Mouse (Mus musculus): Measurements from ENCODE around the gene Atg10. TPM values are rescaled to one million over a fixed set of nuclear protein-coding genes. Genes with fewer than 3 reads are reported as not detected.

Gene Atg10
- polyA plus RNA-seq, 1 experiment from 2014 or later: 13.9 TPM

DNA sequence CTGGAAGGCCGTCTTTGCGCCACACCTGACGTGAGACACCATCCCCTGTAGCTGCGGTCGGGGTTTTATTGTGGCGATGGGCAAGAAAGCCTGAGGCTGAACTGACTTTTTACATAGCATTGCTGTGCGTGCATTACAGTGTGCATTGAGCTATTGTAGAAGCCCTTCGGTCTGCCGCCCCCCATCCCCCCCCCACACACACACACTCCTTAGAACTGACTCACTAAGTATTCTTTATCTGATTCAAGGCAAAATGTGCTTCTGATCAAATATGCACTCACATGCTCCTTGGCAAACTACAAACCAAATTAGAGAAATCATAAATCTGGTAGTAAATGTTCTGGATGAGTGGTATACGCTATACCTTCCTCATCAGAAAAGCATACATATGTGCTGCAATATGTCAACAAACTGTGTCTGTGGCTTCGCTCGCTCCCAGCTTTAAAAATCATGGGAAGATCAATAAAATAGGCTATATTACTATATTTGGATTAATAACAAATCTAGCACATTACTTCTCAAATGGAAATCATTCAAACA is 137.3 kb downstream of the Atg10 start:
- ATAC-seq: no peak
- Histone ChIP-seq H3K27me3 (replicated peaks; ENCODE audit: control insufficient read depth, insufficient read depth, low read length) (no peaks in the 10 kb centered on the region), H3K4me2 (ENCODE audit: low read length) (no peak overlapping the region), H3K27ac (ENCODE audit: low read depth, low read length) (no peak overlapping the region), H3K4me1 (ENCODE audit: control insufficient read depth, insufficient read depth, low read depth, low read length) (no peaks in the 10 kb centered on the region), H3K4me3 (ENCODE audit: low read length) (no peak overlapping the region), H3K36me3 (ENCODE audit: control insufficient read depth, insufficient read depth, low read length) (no peaks in the 10 kb centered on the region), H3K9me3 (ENCODE audit: control insufficient read depth, low read length) (no peaks in the 10 kb centered on the region), H3K9ac (ENCODE audit: low read depth, low read length) (no peak overlapping the region)
- 93% methylated on average over 12 of the region's 12 CpGs for WGBS

DNA sequence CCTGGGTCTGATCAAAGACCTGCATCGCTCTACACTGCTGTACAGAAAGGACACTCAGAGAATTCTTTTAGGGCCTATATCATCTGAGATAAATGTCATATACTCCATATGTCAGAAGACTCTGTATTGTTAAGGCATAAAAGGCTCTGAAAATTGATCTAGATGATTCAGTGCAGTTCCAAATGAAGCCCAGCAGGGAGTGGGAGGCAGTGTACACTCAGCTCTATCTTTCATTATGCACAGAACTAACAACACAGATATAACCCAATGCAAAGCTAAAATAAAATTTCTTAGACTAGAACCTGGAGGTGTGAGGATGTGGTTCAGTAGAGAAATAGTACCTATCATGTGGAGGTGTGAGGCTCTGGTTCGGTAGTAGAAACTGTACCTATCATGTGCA is 151.4 kb downstream of the Atg10 start:
- Histone ChIP-seq H3K4me2 (ENCODE audit: low read length) (no peak overlapping the region), H3K9ac (ENCODE audit: low read depth, low read length) (no peak overlapping the region), H3K4me3 (ENCODE audit: low read length) (no peak overlapping the region), H3K9me3 (ENCODE audit: control insufficient read depth, low read length) (no peaks in the 10 kb centered on the region; the same call in 1 of the 2 replicates), H3K27ac (ENCODE audit: low read depth, low read length) (no peak overlapping the region), H3K4me1 (ENCODE audit: control insufficient read depth, insufficient read depth, low read depth, low read length) (no peaks in the 10 kb centered on the region), H3K27me3 (replicated peaks; ENCODE audit: control insufficient read depth, insufficient read depth, low read length) (no peaks in the 10 kb centered on the region), H3K36me3 (ENCODE audit: control insufficient read depth, insufficient read depth, low read length) (no peaks in the 10 kb centered on the region)
- 97% methylated on average over 2 of the region's 2 CpGs for WGBS
- ATAC-seq: no peak

DNA sequence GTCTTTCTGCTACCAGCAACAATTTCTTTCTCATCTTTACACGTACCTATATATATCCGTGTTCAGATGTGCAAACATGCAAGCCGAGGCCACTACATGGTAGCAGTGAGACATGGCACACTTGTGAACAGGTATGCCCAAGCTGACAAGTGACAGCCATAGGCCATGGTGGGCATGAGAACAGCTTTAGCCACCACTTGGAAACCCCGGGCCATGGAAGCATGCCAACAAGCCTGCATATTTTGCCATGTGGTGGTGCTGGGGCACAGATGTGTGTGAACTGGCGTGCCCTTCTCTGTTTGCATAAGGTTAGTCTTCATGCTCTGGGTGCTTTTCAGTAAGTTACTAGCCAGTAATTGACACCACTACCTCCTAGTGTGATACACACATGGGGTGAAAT is 162.9 kb downstream of the Atg10 start:
- Histone ChIP-seq H3K27me3 (replicated peaks; ENCODE audit: control insufficient read depth, insufficient read depth, low read length) (no peaks in the 10 kb centered on the region), H3K27ac (ENCODE audit: low read depth, low read length) (no peak overlapping the region), H3K4me3 (ENCODE audit: low read length) (no peak overlapping the region), H3K4me2 (ENCODE audit: low read length) (no peak overlapping the region), H3K4me1 (ENCODE audit: control insufficient read depth, insufficient read depth, low read depth, low read length) (no peaks in the 10 kb centered on the region), H3K36me3 (ENCODE audit: control insufficient read depth, insufficient read depth, low read length) (no peaks in the 10 kb centered on the region), H3K9ac (ENCODE audit: low read depth, low read length) (no peak overlapping the region), H3K9me3 (ENCODE audit: control insufficient read depth, low read length) (no peaks in the 10 kb centered on the region)
- 80% methylated on average over 5 of the region's 5 CpGs for WGBS
- ATAC-seq: no peak

DNA sequence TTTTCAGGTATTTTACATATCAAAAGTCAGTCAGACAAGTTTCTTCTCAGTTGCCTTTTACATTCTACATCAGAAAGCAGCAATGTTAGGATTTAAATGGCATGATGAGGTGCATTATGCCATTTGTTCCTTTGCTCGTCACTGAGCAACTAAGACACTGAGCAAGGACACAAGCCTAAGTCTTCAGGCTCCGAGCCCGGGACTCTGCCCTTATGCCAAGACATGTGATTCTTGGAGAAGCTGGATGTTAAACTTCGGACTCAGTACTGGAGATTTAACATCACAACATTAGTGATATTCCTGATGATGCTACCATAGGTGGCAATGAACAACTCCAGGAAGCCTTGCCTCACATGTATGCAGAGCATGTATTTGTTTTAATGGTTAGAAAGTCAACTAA is 175.6 kb downstream of the Atg10 start:
- no peak overlapping the region for H3K27ac ChIP-seq (ENCODE audit: low read depth, low read length)
- 0 out of 2 replicates have a peak, but pooled peaks cover 3% of the 10 kb centered on the region for H3K9me3 ChIP-seq (ENCODE audit: control insufficient read depth, low read length)
- H3K36me3 ChIP-seq (ENCODE audit: control insufficient read depth, insufficient read depth, low read length): no peaks in the 10 kb centered on the region
- H3K27me3 ChIP-seq (replicated peaks; ENCODE audit: control insufficient read depth, insufficient read depth, low read length): no peaks in the 10 kb centered on the region
- no peak overlapping the region for H3K4me2 ChIP-seq (ENCODE audit: low read length)
- no peaks in the 10 kb centered on the region for H3K4me1 ChIP-seq (ENCODE audit: control insufficient read depth, insufficient read depth, low read depth, low read length)
- no peak overlapping the region for H3K4me3 ChIP-seq (ENCODE audit: low read length)
- no peak for ATAC-seq
- 96% methylated on average over 4 of the region's 4 CpGs for WGBS
- no peak overlapping the region for H3K9ac ChIP-seq (ENCODE audit: low read depth, low read length)

DNA sequence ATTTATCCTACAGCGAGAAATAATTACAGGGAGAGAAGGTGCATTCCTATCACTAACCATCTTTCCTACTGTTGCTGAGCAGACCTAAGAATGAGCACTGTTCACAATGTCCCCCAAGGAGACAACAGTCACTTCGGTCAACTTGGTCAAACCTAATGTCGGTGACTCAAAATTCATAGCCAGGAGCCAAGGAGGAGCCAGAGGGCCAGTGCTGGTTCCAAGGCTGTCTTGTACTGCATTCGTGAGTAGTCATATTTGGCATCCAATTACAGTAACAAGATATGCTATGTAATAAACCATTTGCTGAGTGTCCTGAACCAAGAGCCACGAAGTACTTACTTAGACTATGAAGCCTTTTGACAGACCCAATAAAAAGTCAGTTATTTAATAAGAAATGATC is 176.9 kb downstream of the Atg10 start:
- 90% methylated on average over 5 of the region's 5 CpGs for WGBS
- H3K36me3 ChIP-seq (ENCODE audit: control insufficient read depth, insufficient read depth, low read length): no peaks in the 10 kb centered on the region
- H3K9me3 ChIP-seq (ENCODE audit: control insufficient read depth, low read length): 0 out of 2 replicates have a peak, but pooled peaks cover 3% of the 10 kb centered on the region
- no peak overlapping the region for H3K4me2 ChIP-seq (ENCODE audit: low read length)
- H3K9ac ChIP-seq (ENCODE audit: low read depth, low read length): no peak overlapping the region
- H3K27me3 ChIP-seq (replicated peaks; ENCODE audit: control insufficient read depth, insufficient read depth, low read length): no peaks in the 10 kb centered on the region
- ATAC-seq: no peak
- no peak overlapping the region for H3K27ac ChIP-seq (ENCODE audit: low read depth, low read length)
- H3K4me1 ChIP-seq (ENCODE audit: control insufficient read depth, insufficient read depth, low read depth, low read length): no peaks in the 10 kb centered on the region
- H3K4me3 ChIP-seq (ENCODE audit: low read length): no peak overlapping the region

DNA sequence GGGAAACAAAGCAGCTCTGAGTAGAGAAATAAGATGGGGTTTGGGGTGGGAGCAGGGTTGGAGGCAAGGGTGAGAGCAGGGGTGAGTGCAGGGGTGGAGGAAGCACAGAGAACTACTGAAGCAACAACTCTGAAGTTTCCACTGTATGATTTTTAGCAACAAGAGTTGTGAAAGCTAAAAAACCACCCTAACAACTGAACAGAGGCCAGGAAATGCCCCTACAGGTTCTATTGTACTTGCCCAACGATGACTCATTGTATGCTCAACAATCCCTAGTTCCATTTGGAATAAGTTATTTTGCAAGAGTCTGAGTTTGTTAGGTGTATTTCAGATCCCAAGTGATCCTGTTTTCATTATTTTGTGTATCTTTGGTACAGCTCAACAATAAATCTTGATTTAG is 182.5 kb downstream of the Atg10 start:
- no peak overlapping the region for H3K27ac ChIP-seq (ENCODE audit: low read depth, low read length)
- no peak overlapping the region for H3K4me3 ChIP-seq (ENCODE audit: low read length)
- no peak overlapping the region for H3K9ac ChIP-seq (ENCODE audit: low read depth, low read length)
- peaks cover 4% of the 10 kb centered on the region; the same call in 1 of the 2 replicates for H3K4me1 ChIP-seq (ENCODE audit: control insufficient read depth, insufficient read depth, low read depth, low read length)
- H3K36me3 ChIP-seq (ENCODE audit: control insufficient read depth, insufficient read depth, low read length): no peaks in the 10 kb centered on the region
- no peak overlapping the region for H3K4me2 ChIP-seq (ENCODE audit: low read length)
- H3K9me3 ChIP-seq (ENCODE audit: control insufficient read depth, low read length): no peaks in the 10 kb centered on the region
- ATAC-seq: no peak
- no peaks in the 10 kb centered on the region for H3K27me3 ChIP-seq (replicated peaks; ENCODE audit: control insufficient read depth, insufficient read depth, low read length)
- WGBS: 100% methylated on average over 1 of the region's 1 CpGs

DNA sequence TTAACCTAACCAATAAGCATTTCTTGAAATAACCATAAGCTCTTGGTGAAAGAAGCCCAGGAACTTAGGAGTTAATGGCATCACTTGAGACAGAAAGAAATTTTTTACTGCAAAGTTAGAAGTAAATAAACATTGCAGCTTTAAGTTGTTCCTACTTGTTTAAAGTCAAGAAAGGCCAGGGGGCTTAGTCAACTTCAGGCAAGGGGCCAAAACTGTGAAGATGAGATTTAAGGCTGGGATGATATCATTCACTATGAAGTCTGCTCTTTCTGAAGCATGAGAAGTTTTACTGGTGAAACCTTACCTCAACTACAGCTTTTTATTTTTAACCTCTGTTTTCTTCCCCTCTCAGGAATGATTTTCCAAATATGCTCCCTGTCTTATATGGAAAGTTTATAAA is 183.3 kb downstream of the Atg10 start:
- no peaks in the 10 kb centered on the region for H3K36me3 ChIP-seq (ENCODE audit: control insufficient read depth, insufficient read depth, low read length)
- no peaks in the 10 kb centered on the region for H3K9me3 ChIP-seq (ENCODE audit: control insufficient read depth, low read length)
- peaks cover 4% of the 10 kb centered on the region; the same call in 1 of the 2 replicates for H3K4me1 ChIP-seq (ENCODE audit: control insufficient read depth, insufficient read depth, low read depth, low read length)
- H3K4me2 ChIP-seq (ENCODE audit: low read length): no peak overlapping the region
- no peak overlapping the region for H3K4me3 ChIP-seq (ENCODE audit: low read length)
- no peak overlapping the region for H3K27ac ChIP-seq (ENCODE audit: low read depth, low read length)
- ATAC-seq: no peak
- H3K9ac ChIP-seq (ENCODE audit: low read depth, low read length): no peak overlapping the region
- H3K27me3 ChIP-seq (replicated peaks; ENCODE audit: control insufficient read depth, insufficient read depth, low read length): no peaks in the 10 kb centered on the region

DNA sequence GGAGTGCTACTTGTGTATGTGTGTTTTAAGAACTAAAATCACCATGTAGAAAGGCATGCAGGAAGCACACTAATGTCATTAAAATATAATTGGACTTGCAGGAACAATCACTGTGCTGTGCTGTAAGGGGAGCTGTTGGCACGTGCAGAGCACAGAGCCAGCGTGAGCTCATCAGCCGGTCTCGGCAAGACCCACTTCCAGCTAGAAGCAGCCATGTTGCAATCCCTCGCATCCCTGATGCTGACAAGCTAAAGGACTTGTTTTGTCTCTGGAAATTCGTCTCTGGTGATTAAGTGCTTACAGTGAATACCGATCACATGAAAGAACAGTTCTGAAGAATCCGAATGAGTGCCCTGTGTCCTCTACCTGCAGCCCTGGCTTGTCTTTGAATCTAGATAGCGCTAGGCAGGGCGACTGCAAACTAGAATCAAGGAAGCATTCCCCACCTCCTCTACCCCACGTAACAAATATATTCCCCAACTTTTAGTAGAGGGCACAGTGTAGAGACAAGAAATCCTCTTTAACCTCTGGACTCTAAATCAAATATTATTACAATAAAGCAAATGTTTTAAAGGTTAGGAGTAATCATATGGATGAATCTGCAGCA is 184.5 kb downstream of the Atg10 start:
- no peaks in the 10 kb centered on the region for H3K27me3 ChIP-seq (replicated peaks; ENCODE audit: control insufficient read depth, insufficient read depth, low read length)
- H3K4me1 ChIP-seq (ENCODE audit: control insufficient read depth, insufficient read depth, low read depth, low read length): peaks cover 4% of the 10 kb centered on the region; the same call in 1 of the 2 replicates
- 40% methylated on average over 11 of the region's 11 CpGs for whole genome bisulfite sequencing
- peak; percentile 99 for ATAC-seq
- H3K9me3 ChIP-seq (ENCODE audit: control insufficient read depth, low read length): no peaks in the 10 kb centered on the region
- peak overlapping the region; percentile 13 for H3K4me2 ChIP-seq (ENCODE audit: low read length)
- H3K4me3 ChIP-seq (ENCODE audit: low read length): no peak overlapping the region
- no peak overlapping the region; the same call in 1 of the 2 replicates for H3K9ac ChIP-seq (ENCODE audit: low read depth, low read length)
- peak overlapping the region; percentile 45 for H3K27ac ChIP-seq (ENCODE audit: low read depth, low read length)
- no peaks in the 10 kb centered on the region for H3K36me3 ChIP-seq (ENCODE audit: control insufficient read depth, insufficient read depth, low read length)

DNA sequence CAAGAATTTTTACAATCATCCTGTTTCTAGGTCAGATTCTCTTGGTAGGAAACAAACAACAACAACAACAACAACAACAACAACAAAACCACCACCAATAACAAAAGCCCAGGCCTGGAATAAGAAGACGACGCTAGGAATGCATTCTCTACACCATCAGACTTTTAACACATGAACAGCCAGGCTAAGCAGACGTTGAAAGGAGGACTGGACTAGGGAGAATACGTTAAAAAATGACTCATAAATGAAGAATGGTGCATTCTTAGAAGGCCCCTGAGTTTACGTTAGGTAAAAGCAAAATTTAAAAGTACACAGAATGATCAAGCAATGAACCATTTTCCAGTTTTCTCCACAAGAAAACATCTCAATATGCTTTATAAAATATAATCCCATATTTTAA is 185.1 kb downstream of the Atg10 start:
- H3K4me1 ChIP-seq (ENCODE audit: control insufficient read depth, insufficient read depth, low read depth, low read length): peaks cover 4% of the 10 kb centered on the region; the same call in 1 of the 2 replicates
- H3K36me3 ChIP-seq (ENCODE audit: control insufficient read depth, insufficient read depth, low read length): no peaks in the 10 kb centered on the region
- no peak overlapping the region for H3K4me2 ChIP-seq (ENCODE audit: low read length)
- WGBS: 59% methylated on average over 5 of the region's 5 CpGs
- H3K27me3 ChIP-seq (replicated peaks; ENCODE audit: control insufficient read depth, insufficient read depth, low read length): no peaks in the 10 kb centered on the region
- H3K9me3 ChIP-seq (ENCODE audit: control insufficient read depth, low read length): no peaks in the 10 kb centered on the region
- H3K4me3 ChIP-seq (ENCODE audit: low read length): no peak overlapping the region
- no peak for ATAC-seq
- no peak overlapping the region for H3K27ac ChIP-seq (ENCODE audit: low read depth, low read length)
- no peak overlapping the region for H3K9ac ChIP-seq (ENCODE audit: low read depth, low read length)

Data from hindbrain, embryonic 16.5 days (tissue).